Mouse (Mus musculus): ENCODE results near the gene Enpp3. TPM values are rescaled to one million over a fixed set of nuclear protein-coding genes. Genes with fewer than 3 reads are reported as not detected.

Gene Enpp3
- polyA plus RNA-seq, 1 experiment from 2014 or later = 3.7 TPM

DNA sequence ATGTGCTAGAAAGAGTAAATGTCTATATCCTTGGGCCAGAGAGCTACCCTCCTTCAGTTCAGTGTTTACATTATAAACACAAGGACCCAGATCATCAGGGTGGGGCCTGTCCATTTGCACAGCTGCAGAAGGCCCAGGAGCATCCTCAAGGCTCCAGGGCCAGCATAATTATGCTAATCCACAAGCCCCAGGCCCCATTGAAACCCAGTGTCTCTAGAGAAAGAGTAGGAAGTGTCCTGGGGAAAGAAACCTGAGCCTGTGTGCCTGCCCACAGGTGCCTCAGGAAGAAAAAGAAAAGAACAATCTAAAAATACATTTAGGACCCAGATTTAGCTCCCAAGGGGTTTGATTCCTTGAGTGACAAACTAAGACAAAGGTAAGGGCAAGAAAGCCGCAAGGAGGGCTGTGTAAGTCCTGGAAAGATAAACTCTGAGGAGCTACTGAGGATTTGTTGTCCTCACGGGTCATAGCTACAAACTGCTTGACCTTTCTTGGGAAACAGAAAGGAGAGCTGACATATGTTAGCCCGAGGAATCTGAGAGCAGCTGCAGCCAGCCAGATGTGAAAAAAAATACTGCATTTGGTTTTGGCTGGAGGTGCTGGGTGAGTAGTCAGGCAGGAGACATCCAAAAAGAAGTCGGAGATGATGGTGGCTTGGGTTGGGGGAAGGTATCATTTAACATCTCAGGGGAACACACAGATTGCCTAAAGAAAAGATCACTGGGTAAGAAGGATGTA lies 7.8 kb downstream of the Enpp3 start:
- no peak overlapping the region for H3K9ac ChIP-seq (replicated peaks)
- no peaks in the 10 kb centered on the region for H3K27me3 ChIP-seq (replicated peaks)
- peaks cover 21% of the 10 kb centered on the region for H3K4me1 ChIP-seq
- H3K27ac ChIP-seq (replicated peaks) = no peak overlapping the region
- 18% methylated on average over 4 of the region's 4 CpGs for WGBS
- peak overlapping the region; percentile 54 for H3K4me2 ChIP-seq
- H3K36me3 ChIP-seq = no peaks in the 10 kb centered on the region
- ATAC-seq (ENCODE audit: low FRiP score) = no peak
- 0 out of 2 replicates have a peak overlapping the region, but pooled peaks have one; percentile 25 for H3K4me3 ChIP-seq (replicated peaks)
- no peaks in the 10 kb centered on the region for H3K9me3 ChIP-seq (replicated peaks)

GRCm38 (mm10) chr10:24832306-24832705 lies 10.3 kb downstream of the Enpp3 start:
- Histone ChIP-seq H3K4me1 (peaks cover 21% of the 10 kb centered on the region), H3K4me2 (no peak overlapping the region), H3K9me3 (replicated peaks) (no peaks in the 10 kb centered on the region), H3K9ac (replicated peaks) (no peak overlapping the region), H3K4me3 (replicated peaks) (no peak overlapping the region), H3K27ac (replicated peaks) (no peak overlapping the region), H3K36me3 (no peaks in the 10 kb centered on the region), H3K27me3 (replicated peaks) (no peaks in the 10 kb centered on the region)
- 95% methylated on average over 9 of the region's 9 CpGs for WGBS
- ATAC-seq (ENCODE audit: low FRiP score) = no peak

DNA sequence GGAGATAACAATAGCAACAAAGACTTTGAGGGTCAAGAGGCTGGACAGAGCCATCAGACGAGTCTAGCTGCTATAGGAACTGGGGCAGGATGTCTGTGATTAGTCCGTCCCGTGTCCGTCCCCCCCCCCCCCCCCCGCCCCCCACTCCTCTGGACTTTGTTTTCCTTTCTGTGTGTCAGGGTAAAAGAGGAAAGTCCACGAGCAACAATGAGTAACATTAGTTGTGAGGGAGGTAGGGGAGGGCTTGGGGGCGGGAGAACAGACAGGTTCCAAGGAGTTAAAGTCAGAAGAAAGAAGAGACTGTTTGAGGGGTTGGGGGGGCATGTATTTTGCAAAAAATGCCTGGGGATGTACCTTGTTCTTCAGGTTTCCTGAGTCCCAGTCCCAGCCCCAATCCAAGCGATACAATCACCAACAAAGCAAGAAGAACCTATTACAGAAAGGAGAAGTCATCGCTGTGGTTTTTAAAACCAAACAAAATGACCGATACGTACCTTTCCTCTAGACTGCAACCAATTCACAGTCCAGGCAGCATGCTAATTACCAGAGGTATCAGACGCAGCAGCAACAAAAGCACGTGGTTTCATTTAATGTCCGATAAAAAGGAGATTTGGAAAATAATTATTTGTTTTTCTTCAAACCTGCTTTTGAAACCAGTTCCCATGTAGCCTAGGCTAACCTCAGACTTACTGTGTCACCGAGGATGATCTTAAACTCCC lies 11.1 kb downstream of the Enpp3 start:
- Histone ChIP-seq H3K4me2 (no peak overlapping the region), H3K27me3 (replicated peaks) (no peaks in the 10 kb centered on the region), H3K9ac (replicated peaks) (no peak overlapping the region), H3K36me3 (no peaks in the 10 kb centered on the region), H3K4me1 (peaks cover 19% of the 10 kb centered on the region), H3K9me3 (replicated peaks) (no peaks in the 10 kb centered on the region), H3K4me3 (replicated peaks) (no peak overlapping the region), H3K27ac (replicated peaks) (no peak overlapping the region)
- no peak for ATAC-seq (ENCODE audit: low FRiP score)
- WGBS = 71% methylated on average over 15 of the region's 15 CpGs

DNA sequence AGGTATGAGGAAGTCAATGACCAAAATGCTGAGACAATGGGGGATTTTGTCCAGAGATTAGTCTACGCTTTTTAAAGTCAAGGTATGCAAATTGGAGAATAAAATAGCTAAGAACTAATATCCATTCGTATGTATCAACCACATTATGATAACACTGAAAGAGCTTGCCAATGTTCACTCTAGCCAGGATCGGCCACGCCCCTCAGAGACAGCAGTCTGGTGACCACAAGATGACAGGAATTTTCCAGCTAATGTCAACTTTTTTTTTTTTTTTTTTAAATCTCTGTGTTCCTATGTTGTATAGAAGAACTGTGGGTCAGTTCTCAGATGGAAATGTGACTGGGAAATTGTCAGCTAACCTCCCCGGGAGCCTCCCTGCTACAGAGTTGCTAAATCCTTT lies 12.2 kb downstream of the Enpp3 start:
- WGBS = 87% methylated on average over 5 of the region's 5 CpGs
- no peak for ATAC-seq (ENCODE audit: low FRiP score)
- H3K4me1 ChIP-seq = peaks cover 9% of the 10 kb centered on the region
- H3K4me3 ChIP-seq (replicated peaks) = no peak overlapping the region
- no peaks in the 10 kb centered on the region for H3K36me3 ChIP-seq
- H3K9ac ChIP-seq (replicated peaks) = no peak overlapping the region
- H3K9me3 ChIP-seq (replicated peaks) = no peaks in the 10 kb centered on the region
- no peak overlapping the region for H3K27ac ChIP-seq (replicated peaks)
- H3K4me2 ChIP-seq = no peak overlapping the region
- no peaks in the 10 kb centered on the region for H3K27me3 ChIP-seq (replicated peaks)

DNA sequence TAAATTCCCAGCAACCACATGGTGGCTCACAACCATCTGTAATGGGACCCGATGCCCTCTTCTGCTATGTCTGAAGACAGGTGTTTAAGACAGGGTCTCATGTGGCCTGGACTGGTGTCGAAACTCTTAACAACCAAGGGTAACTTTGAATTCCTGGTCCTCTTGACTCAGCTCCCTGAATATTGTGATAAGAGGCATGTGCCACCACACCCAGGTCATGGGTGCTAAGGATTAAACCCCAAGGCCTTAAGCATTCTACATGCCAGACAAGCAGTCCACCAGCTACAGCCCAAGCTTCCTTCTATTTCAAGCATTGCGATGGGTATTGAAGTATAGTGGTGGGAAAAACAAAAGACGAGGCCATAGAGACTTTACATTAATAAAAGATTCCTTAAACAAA lies 14.5 kb downstream of the Enpp3 start:
- WGBS = 94% methylated on average over 4 of the region's 4 CpGs

DNA sequence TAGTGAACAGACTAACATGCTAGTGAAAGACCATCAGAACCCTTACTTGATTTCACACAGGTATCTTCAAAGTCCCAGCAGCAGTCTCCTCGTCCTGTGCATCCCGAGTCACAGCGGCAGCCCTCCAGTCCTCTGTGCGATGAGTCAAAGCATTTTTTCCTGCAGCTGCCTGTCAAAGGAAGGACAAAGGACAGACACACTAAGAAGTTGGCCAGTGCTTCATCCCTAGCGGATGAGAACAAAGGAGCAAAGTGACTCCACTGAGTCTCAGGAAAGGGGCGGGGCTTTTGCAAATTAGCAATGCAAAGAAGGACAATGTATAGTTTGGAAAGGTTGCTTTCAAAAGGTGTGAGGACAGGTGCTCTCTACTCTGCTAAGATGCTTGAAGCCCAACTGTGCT lies 16.5 kb downstream of the Enpp3 start:
- WGBS = 22% methylated on average over 6 of the region's 6 CpGs
- ATAC-seq (ENCODE audit: low FRiP score) = no peak
- Histone ChIP-seq H3K9ac (replicated peaks) (no peak overlapping the region), H3K4me2 (no peak overlapping the region), H3K27me3 (replicated peaks) (no peaks in the 10 kb centered on the region), H3K4me3 (replicated peaks) (no peak overlapping the region), H3K9me3 (replicated peaks) (no peaks in the 10 kb centered on the region), H3K36me3 (no peaks in the 10 kb centered on the region), H3K4me1 (no peaks in the 10 kb centered on the region), H3K27ac (replicated peaks) (no peak overlapping the region)

More for the DNA sequence above, 14.5 kb downstream of the Enpp3 start:
- ATAC-seq (ENCODE audit: low FRiP score) = no peak
- Histone ChIP-seq H3K4me3 (replicated peaks) (no peak overlapping the region), H3K9me3 (replicated peaks) (no peaks in the 10 kb centered on the region), H3K4me2 (no peak overlapping the region), H3K4me1 (no peaks in the 10 kb centered on the region), H3K27me3 (replicated peaks) (no peaks in the 10 kb centered on the region), H3K9ac (replicated peaks) (no peak overlapping the region), H3K27ac (replicated peaks) (no peak overlapping the region), H3K36me3 (no peaks in the 10 kb centered on the region)

DNA sequence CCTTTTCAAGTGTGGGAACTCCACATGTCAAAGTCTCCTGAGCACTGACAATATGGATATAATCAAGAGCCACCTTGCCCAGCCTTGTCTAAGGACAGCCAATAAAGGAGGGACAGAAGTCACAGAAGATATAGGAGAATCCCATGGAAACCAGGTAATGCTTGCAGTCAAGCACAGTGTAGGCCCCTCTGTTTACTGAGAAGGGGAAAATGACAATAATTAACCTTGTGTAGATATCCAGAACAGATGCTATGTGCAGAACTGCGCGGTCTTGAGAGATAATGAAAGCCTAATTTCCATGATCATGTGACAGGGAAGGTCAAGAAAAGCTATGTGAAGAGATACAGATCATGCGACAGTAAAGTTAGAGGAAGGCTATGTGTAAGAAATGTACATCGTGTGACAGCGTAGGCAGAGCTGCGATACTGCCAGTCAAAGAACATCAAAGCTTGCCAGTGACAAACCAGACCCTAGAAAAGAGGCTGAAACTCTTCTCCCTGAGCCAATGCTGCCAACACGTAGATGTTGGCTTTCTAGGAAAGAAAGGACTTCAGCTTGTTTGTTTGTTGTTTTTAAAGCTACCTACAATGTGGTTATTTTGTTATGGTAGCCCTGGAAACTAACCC lies 17.1 kb downstream of the Enpp3 start:
- H3K27me3 ChIP-seq (replicated peaks) = no peaks in the 10 kb centered on the region
- no peak overlapping the region for H3K4me2 ChIP-seq
- H3K36me3 ChIP-seq = no peaks in the 10 kb centered on the region
- ATAC-seq (ENCODE audit: low FRiP score) = no peak
- WGBS = 86% methylated on average over 7 of the region's 7 CpGs
- H3K9ac ChIP-seq (replicated peaks) = no peak overlapping the region
- H3K9me3 ChIP-seq (replicated peaks) = no peaks in the 10 kb centered on the region
- H3K27ac ChIP-seq (replicated peaks) = no peak overlapping the region
- H3K4me3 ChIP-seq (replicated peaks) = no peak overlapping the region
- H3K4me1 ChIP-seq = no peaks in the 10 kb centered on the region

GRCm38 (mm10) chr10:24824621-24825020 lies 18.0 kb downstream of the Enpp3 start:
- Histone ChIP-seq H3K27ac (replicated peaks) (no peak overlapping the region), H3K9ac (replicated peaks) (no peak overlapping the region), H3K27me3 (replicated peaks) (no peaks in the 10 kb centered on the region), H3K4me1 (no peaks in the 10 kb centered on the region), H3K9me3 (replicated peaks) (no peaks in the 10 kb centered on the region), H3K4me3 (replicated peaks) (no peak overlapping the region), H3K36me3 (no peaks in the 10 kb centered on the region), H3K4me2 (no peak overlapping the region)
- ATAC-seq (ENCODE audit: low FRiP score) = no peak
- 79% methylated on average over 8 of the region's 8 CpGs for WGBS

DNA sequence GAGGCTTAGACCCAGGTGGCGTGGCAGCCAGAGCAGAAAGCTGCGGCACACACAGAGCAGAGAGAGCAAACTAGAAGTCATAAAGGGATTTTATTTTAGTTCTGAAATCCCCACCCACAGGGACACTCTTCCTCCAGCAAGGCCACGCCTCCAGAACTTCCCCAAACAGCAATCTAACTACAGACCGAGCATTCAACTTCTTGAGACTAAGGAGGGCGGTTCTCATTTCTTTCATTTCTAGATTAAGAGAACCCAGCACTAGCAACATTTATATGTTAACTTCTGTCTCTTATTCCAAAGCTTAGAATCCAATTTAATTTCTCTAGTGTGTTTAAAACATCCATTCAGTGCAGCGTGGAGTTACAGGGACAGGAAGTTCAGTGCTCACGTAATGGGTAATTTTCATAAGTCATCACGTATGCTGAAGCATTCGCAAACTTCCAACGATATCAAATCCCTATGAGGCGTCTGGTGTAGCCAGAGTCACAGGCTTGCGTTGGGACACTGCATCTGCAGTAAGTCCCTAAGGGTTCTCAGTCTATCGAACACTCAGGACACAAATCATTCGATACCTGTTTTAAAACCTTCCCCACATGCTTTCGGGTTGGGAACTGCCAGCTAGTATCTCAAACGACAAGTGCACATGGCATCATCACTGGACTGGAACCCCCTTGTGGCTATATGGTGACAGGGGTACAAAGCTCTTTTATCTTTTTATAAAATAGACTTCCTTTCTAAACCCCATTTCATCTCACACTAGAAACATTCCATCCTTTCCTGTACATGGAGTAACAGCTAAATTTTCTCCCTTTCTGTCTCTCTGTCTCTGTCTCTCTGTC lies 18.7 kb downstream of the Enpp3 start:
- H3K4me3 ChIP-seq (replicated peaks) = no peak overlapping the region
- no peaks in the 10 kb centered on the region for H3K9me3 ChIP-seq (replicated peaks)
- no peaks in the 10 kb centered on the region for H3K36me3 ChIP-seq
- H3K9ac ChIP-seq (replicated peaks) = no peak overlapping the region
- 72% methylated on average over 16 of the region's 16 CpGs for WGBS
- no peaks in the 10 kb centered on the region for H3K27me3 ChIP-seq (replicated peaks)
- H3K4me1 ChIP-seq = no peaks in the 10 kb centered on the region
- peak overlapping the region; percentile 3; the same call in 1 of the 2 replicates for H3K4me2 ChIP-seq
- no peak for ATAC-seq (ENCODE audit: low FRiP score)
- no peak overlapping the region for H3K27ac ChIP-seq (replicated peaks)

- Histone ChIP-seq H3K9me3 (replicated peaks) (no peaks in the 10 kb centered on the region), H3K4me1 (no peaks in the 10 kb centered on the region), H3K4me2 (0 out of 2 replicates have a peak overlapping the region, but pooled peaks have one; percentile 3), H3K36me3 (no peaks in the 10 kb centered on the region), H3K9ac (replicated peaks) (no peak overlapping the region), H3K27me3 (replicated peaks) (no peaks in the 10 kb centered on the region), H3K4me3 (replicated peaks) (no peak overlapping the region), H3K27ac (replicated peaks) (no peak overlapping the region)
- ATAC-seq (ENCODE audit: low FRiP score) = no peak
- 16% methylated on average over 1 of the region's 1 CpGs for WGBS
Measured at GRCm38 (mm10) chr10:24823265-24823664, 19.4 kb downstream of the Enpp3 start.

- 81% methylated on average over 1 of the region's 1 CpGs for WGBS
- no peak for ATAC-seq (ENCODE audit: low FRiP score)
- Histone ChIP-seq H3K4me2 (no peak overlapping the region), H3K4me1 (no peaks in the 10 kb centered on the region), H3K9ac (replicated peaks) (no peak overlapping the region), H3K4me3 (replicated peaks) (no peak overlapping the region), H3K27me3 (replicated peaks) (no peaks in the 10 kb centered on the region), H3K36me3 (no peaks in the 10 kb centered on the region), H3K27ac (replicated peaks) (no peak overlapping the region), H3K9me3 (replicated peaks) (no peaks in the 10 kb centered on the region)
Measured at GRCm38 (mm10) chr10:24822842-24823241, 19.8 kb downstream of the Enpp3 start.
